Mouse (Mus musculus) thymus, adult 2 months (tissue): Measurements from ENCODE around the gene Hadh. TPM values are rescaled to one million over a fixed set of nuclear protein-coding genes. Genes with fewer than 3 reads are reported as not detected.
A peak's percentile ranks its signal among the peaks of the same experiment; 100 is the strongest.

Experiments used
- DNase-seq: peaks from one replicate; pipeline ENCODE4 v3.0.0; 2021
- H3K27ac ChIP-seq: fragments of 200-500 bp; 2 replicates; pipeline ENCODE4 v1.5.1; 2012; ENCODE audit warnings: low read length, control low read depth; ENCODE audit not compliant: control insufficient read depth, insufficient read depth
- H3K27me3 ChIP-seq: fragments of 200-500 bp; 2 replicates; pipeline ENCODE4 v1.6.1; 2012; ENCODE audit warnings: mild to moderate bottlenecking, low read length, moderate library complexity, mixed read lengths; ENCODE audit not compliant: control insufficient read depth, insufficient read depth
- H3K36me3 ChIP-seq: fragments of 200-500 bp; 2 replicates; pipeline ENCODE4 v1.6.1; 2012; ENCODE audit warnings: mild to moderate bottlenecking, low read length, moderate library complexity; ENCODE audit not compliant: control insufficient read depth, insufficient read depth
- H3K4me1 ChIP-seq: fragments of 200-500 bp; replicated peaks from 2 replicates; pipeline ENCODE4 v1.6.1; 2012; ENCODE audit warnings: low read length; ENCODE audit not compliant: control insufficient read depth, insufficient read depth
- H3K4me3 ChIP-seq: fragments of 200-500 bp; 2 replicates; pipeline ENCODE4 v1.5.1; 2012; ENCODE audit warnings: mild to moderate bottlenecking, low read length, control low read depth, moderate library complexity; ENCODE audit not compliant: control insufficient read depth, insufficient read depth
- CTCF ChIP-seq: fragments of 200-500 bp; IDR thresholded peaks from 2 replicates; pipeline ENCODE4 v1.5.1; 2012; ENCODE audit warnings: mild to moderate bottlenecking, control low read depth, low read length, moderate library complexity, borderline replicate concordance; ENCODE audit not compliant: control insufficient read depth, poor library complexity, insufficient read depth; ENCODE audit errors: extremely low read depth
- POLR2A ChIP-seq: fragments of 200-500 bp; IDR thresholded peaks from 2 replicates; pipeline ENCODE4 v1.6.1; 2012; ENCODE audit warnings: mild to moderate bottlenecking, low read length, control low read depth, moderate library complexity; ENCODE audit not compliant: control insufficient read depth, poor library complexity, insufficient read depth; ENCODE audit errors: extremely low read depth
- WGBS: fragments of 180-500 bp; shearing (Covaris S2); methylation state at CpG from one replicate; pipeline ENCODE4 v1.1.7; 2018; 5-methylcytosine and 5-hydroxymethylcytosine counted together
- polyA plus RNA-seq: library from polyadenylated mRNA; depleted of rRNA; stranded (reverse); fragments of >200 nt; gene quantifications from 2 replicates; pipeline ENCODE4 v1.2.3, GENCODE M21; 2012

Gene Hadh
- polyA plus RNA-seq, 1 experiment: 101 TPM

DNA sequence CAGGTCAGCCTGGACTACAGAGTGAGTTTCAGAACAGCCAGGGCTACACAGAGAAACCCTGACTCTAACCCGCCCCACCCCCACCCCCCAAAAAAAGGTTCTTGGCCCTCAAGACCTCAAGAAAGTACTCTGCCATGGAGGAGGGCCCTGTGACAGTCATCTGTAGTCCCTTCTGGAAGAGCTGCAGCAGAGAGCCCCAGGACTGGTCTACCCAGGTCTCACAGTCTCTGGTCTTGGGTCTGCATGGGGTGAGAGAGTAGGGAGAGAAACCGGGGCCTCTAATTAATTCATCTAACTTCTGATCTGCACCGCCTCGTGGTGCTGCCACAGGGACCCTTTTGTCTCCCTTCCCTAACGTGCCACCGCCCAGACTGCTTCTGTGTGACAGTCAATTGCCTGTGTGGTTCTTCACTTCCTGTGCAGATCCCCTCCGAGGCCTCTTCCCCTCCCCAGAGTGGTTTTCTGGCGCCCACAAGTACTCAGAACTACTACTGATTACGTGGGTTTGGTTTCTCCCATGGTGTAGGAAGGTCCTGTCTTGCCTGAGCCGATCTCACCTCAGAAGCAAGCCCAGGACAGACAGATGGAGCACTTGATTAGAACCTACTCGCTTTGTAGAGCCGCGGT, 63.5 kb downstream of the Hadh start:
- 0 out of 2 replicates have a peak, but pooled peaks have one; percentile 33 for TF ChIP-seq POLR2A
- no peak for TF ChIP-seq CTCF
- peaks cover 20% of the 10 kb centered on the region for H3K4me1 ChIP-seq
- peak overlapping the region; percentile 78 for H3K27ac ChIP-seq
- WGBS: 5% methylated on average over 13 of the region's 13 CpGs
- no peak overlapping the region for H3K4me3 ChIP-seq
- H3K36me3 ChIP-seq: peaks cover 48% of the 10 kb centered on the region
- DNase-seq: peak; percentile 83
- no peaks in the 10 kb centered on the region for H3K27me3 ChIP-seq

DNA sequence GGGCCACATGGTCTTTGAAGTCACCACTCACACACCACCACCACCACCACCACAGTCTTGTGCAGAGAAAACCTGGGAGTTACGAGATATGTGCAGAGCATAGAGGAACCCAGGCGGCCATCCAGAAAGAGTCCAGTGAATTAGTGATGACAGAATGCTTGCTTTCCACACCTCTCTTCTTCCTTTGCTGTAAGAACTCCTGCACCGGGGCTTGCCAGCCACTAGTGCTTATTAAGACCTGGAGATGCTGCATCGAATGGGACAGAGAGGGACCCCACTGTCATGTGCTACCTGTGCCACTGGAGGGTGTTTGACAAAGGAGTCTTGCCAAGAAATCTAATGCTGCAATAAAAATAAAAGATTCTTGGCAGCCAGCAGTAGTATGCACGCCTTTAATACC, 64.1 kb downstream of the Hadh start:
- Histone ChIP-seq H3K27ac (peak overlapping the region; percentile 78), H3K36me3 (peaks cover 52% of the 10 kb centered on the region), H3K27me3 (no peaks in the 10 kb centered on the region), H3K4me3 (no peak overlapping the region), H3K4me1 (peaks cover 20% of the 10 kb centered on the region)
- peak; percentile 41 for DNase-seq
- TF ChIP-seq CTCF (no peak), POLR2A (no peak)
- 12% methylated on average over 5 of the region's 5 CpGs for WGBS

DNA sequence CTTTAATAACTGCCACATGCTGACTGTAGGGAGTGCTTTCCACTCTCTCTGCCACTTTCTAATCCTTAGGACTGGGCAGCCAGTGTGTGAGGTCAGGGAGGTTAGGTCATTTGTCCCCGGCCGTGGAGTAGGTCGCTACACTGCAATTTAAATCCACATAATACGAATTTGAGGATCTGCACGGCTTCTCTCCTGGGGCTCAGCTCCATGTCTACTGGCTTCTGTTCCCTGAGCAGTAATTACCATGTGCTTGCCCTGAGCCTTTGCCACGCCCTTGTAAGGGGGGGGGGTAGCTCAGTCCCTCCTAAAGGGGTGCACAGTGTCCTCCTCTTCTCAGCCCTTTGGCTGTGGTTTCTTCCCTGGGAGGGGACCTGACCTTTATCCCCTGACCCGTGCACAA, 69.6 kb downstream of the Hadh start:
- Histone ChIP-seq H3K27ac (no peak overlapping the region), H3K4me1 (peaks cover 13% of the 10 kb centered on the region), H3K36me3 (peaks cover 67% of the 10 kb centered on the region), H3K4me3 (no peak overlapping the region), H3K27me3 (no peaks in the 10 kb centered on the region; the same call in 1 of the 2 replicates)
- no peak for DNase-seq
- TF ChIP-seq CTCF (no peak), POLR2A (no peak)
- 92% methylated on average over 7 of the region's 7 CpGs for WGBS

DNA sequence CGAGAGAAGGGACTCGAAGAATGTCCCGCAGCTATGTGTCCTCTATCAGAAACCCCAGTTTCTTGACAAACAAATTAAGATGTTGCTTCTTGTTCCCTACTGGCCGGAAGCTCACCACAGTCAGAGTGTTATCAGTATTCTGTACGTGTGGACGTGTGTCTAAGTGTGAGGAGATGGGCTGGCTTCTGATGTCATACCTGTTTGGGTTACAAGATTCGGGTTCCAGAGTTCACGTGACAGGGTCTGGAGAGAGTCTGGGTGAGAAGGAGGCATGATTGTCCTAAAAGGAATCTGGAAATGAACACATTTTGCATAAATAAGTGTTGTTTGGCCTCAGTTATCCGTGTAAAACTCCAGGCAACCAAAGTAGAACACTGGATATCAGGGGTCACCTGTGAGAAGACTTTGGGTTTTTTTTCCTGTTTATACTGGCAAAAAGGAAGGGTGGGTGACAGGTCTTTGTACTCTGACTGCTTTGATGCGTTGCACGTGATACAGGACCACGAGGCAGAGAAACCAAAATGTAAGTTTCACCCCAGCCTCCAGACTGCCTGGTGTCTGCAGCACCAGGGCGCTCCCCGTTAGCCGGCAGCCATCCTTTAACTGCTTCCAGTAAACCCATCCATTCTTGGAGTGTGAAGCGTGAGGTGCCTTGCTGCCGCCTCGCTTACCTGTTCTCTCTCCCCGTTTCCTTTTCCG, 72.2 kb downstream of the Hadh start:
- 78% methylated on average over 20 of the region's 20 CpGs for WGBS
- no peak for DNase-seq

DNA sequence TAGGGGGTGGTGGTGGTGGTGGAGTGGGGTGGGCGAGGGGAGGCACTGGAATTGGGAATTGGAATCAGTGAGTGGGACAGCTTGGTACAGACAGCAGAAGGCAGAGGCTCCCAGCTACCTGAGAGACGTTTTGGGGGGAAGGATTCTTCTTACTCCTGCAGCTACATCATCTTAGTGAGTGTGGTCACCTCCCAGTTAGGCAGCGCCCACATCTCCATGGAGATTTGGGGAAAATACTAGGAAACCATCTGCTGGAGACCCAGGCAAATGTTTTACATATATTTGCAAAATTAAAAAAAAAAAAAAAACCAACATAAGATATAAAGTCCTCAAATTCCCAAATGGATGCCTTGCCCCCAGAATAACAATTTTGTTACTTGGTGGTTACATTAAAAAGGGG, 72.9 kb downstream of the Hadh start:
- TF ChIP-seq POLR2A (no peak), CTCF (no peak)
- Histone ChIP-seq H3K4me3 (no peak overlapping the region), H3K36me3 (peaks cover 62% of the 10 kb centered on the region), H3K27me3 (no peaks in the 10 kb centered on the region; the same call in 1 of the 2 replicates), H3K27ac (no peak overlapping the region), H3K4me1 (peaks cover 9% of the 10 kb centered on the region)
- no peak for DNase-seq
- WGBS: 84% methylated on average over 3 of the region's 3 CpGs

More for the DNA sequence above, 72.2 kb downstream of the Hadh start:
- Histone ChIP-seq H3K27ac (no peak overlapping the region), H3K4me1 (peaks cover 9% of the 10 kb centered on the region), H3K4me3 (no peak overlapping the region), H3K36me3 (peaks cover 62% of the 10 kb centered on the region), H3K27me3 (no peaks in the 10 kb centered on the region; the same call in 1 of the 2 replicates)
- TF ChIP-seq POLR2A (no peak), CTCF (no peak)

DNA sequence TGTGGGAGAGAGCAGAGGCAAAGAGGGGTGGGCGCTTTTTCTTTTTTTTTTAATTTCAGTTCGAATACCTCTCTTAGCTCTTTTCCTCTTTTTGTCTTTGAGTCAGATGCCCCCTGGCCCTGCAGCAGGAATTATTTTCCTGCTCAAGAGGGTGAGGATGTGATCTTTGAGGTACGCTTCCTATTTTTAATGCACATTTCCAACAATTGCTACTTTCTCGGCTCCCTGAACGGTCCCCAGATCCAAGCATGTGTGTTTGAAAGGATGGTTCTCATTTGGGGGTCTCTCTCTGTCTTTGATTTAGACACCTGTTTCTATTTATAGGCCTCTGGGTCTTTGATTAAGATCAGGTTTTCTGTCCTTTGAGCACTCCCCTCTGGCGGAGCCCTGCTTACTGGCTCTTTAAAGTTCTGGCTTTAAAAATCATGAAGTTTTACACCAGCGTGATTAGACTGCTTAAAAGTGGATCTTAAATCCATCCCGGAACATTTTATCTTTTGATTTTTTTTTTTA, 75.3 kb downstream of the Hadh start:
- TF ChIP-seq POLR2A: no peak
- TF ChIP-seq CTCF: no peak
- 79% methylated on average over 8 of the region's 8 CpGs for WGBS
- no peaks in the 10 kb centered on the region; the same call in 1 of the 2 replicates for H3K27me3 ChIP-seq

More for the DNA sequence above, 75.3 kb downstream of the Hadh start:
- Histone ChIP-seq H3K4me1 (peaks cover 6% of the 10 kb centered on the region), H3K36me3 (peaks cover 60% of the 10 kb centered on the region), H3K4me3 (no peak overlapping the region), H3K27ac (no peak overlapping the region)
- DNase-seq: no peak
